Mouse (Mus musculus) stomach, postnatal 0 days (tissue): ENCODE data around the gene Gal3st2c.

ENCODE experiments used
- CTCF ChIP-seq: IDR thresholded peaks from 2 replicates; pipeline ENCODE4 v1.5.1; 2016; ENCODE audit warnings: antibody characterized with exemption, low read depth, mild to moderate bottlenecking, moderate library complexity
- EP300 ChIP-seq: optimal IDR thresholded peaks from 2 replicates; pipeline ENCODE3; 2016; ENCODE audit warnings: antibody characterized with exemption

DNA sequence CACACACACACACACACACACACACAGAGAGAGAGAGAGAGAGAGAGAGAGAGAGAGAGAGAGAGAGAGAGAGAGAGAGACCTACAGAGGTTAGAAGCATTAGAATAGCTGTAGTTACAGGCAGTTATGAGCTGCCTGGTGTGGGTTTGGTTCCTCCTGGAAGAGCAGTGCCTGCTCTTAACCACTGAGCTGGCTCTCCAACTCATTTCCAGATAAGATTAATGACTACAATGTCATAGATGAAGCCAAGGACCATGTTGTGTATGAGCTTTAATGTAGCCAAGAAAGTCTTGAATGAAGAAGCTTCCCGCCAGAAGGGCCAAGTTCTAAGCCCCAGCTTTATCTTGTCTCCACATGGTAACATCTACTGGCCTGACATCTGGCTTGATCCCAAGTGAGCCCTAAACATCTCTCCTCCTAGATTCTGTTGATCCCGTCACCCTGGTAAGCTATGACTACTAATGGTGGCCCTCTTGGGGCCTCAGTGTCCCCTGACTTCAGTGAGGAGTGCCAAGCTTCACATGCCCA is 42.8 kb downstream of the Gal3st2c start:
- TF ChIP-seq EP300 (no peak), CTCF (no peak)
